Mouse (Mus musculus) heart, embryonic 14.5 days (tissue): ENCODE results near the gene Tanc1. TPM values are rescaled to one million over a fixed set of nuclear protein-coding genes. Genes with fewer than 3 reads are reported as not detected.

Source experiments
- ATAC-seq: fragments of 200-750 bp; cut with Nextera tagmentation; 2 replicates; pipeline ENCODE4 v1.8.0; 2017; ENCODE audit warnings: low read depth, moderate TSS enrichment; ENCODE audit not compliant: insufficient number of reproducible peaks, insufficient read depth, low FRiP score
- H3K27ac ChIP-seq, 2 experiments: fragments of 200-500 bp in 1 of 2; fragments of 300-500 bp in 1 of 2; sonication (generic) in 1 of 2; replicated peaks in 1 of 2; 2 replicates each; pipeline ENCODE4 v1.5.1; 2012 to 2014; ENCODE audit warnings: low read depth in 2 of 2, low read length in 2 of 2, control low read depth in 1 of 2, mild to moderate bottlenecking in 1 of 2, mixed read lengths in 1 of 2; ENCODE audit not compliant: control insufficient read depth in 1 of 2, insufficient read depth in 1 of 2
- H3K27me3 ChIP-seq: fragments of 300-500 bp; sonication (generic); 2 replicates; pipeline ENCODE4 v1.6.1; 2014; ENCODE audit warnings: mild to moderate bottlenecking, low read length, control low read depth; ENCODE audit not compliant: control insufficient read depth, insufficient read depth
- H3K36me3 ChIP-seq: fragments of 300-500 bp; sonication (generic); 2 replicates; pipeline ENCODE4 v1.6.1; 2014; ENCODE audit warnings: mild to moderate bottlenecking, control low read depth, low read length, mixed read lengths; ENCODE audit not compliant: control insufficient read depth, insufficient read depth
- H3K4me1 ChIP-seq, 2 experiments: fragments of 200-500 bp in 1 of 2; fragments of 300-500 bp in 1 of 2; sonication (generic) in 1 of 2; 2 replicates each; pipeline ENCODE4 v1.6.1; 2012 to 2014; ENCODE audit warnings: low read length in 2 of 2, control low read depth in 1 of 2, mixed read lengths in 1 of 2; ENCODE audit not compliant: control insufficient read depth in 2 of 2, insufficient read depth in 2 of 2
- H3K4me2 ChIP-seq: fragments of 300-500 bp; sonication (generic); 2 replicates; pipeline ENCODE4 v1.6.1; 2014; ENCODE audit warnings: mild to moderate bottlenecking, low read length
- H3K4me3 ChIP-seq, 2 experiments: fragments of 200-500 bp in 1 of 2; fragments of 300-500 bp in 1 of 2; sonication (generic) in 1 of 2; 2 replicates each; pipeline ENCODE4 v1.5.1; 2012 to 2014; ENCODE audit warnings: low read length in 2 of 2, mild to moderate bottlenecking in 2 of 2, control low read depth in 1 of 2, low read depth in 1 of 2, moderate library complexity in 1 of 2; ENCODE audit not compliant: control insufficient read depth in 1 of 2, insufficient read depth in 1 of 2
- H3K9ac ChIP-seq: fragments of 300-500 bp; sonication (generic); 2 replicates; pipeline ENCODE4 v1.6.1; 2014; ENCODE audit warnings: mild to moderate bottlenecking, low read length
- H3K9me3 ChIP-seq: fragments of 300-500 bp; sonication (generic); 2 replicates; pipeline ENCODE4 v1.6.1; 2016; ENCODE audit warnings: low read length, control low read depth; ENCODE audit not compliant: control insufficient read depth
- WGBS: fragments of 180-500 bp; shearing (Covaris S2); extraction: QIAGEN DNeasy Blood & Tissue Kit; methylation state at CpG from one replicate; pipeline ENCODE4 v1.1.7; 2014; 5-methylcytosine and 5-hydroxymethylcytosine counted together
- polyA plus RNA-seq: library from polyadenylated mRNA; unstranded; fragments of >200 nt; fragmentation: Nextera tagmentation; extraction: Ambion mirVana; gene quantifications from 2 replicates; pipeline ENCODE4 v1.2.1, GENCODE M21; 2014

Gene Tanc1
- polyA plus RNA-seq, 1 experiment from 2014 or later, result 27.2 TPM

DNA sequence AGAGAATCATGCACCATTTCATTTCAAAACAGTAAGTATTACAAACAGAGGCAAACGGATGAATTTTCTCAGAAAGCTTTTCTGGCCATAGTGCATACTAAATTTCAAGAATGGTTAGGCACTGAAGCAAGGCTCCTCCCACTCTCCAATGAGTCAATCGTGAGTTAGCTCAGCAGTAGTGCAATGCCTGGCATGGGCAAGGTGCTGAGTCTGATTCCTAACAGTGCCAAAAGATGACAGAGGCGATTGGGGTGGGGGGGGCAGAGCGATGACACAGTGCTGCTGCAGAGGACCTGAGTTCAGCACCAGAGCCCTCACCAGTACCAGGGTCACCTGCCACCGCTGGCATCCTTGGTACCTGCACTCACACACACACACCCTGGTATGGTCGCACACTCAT lies 258.7 kb downstream of the Tanc1 start:
- no peaks in the 10 kb centered on the region for H3K4me1 ChIP-seq
- no peak overlapping the region for H3K4me3 ChIP-seq
- no peak overlapping the region for H3K4me2 ChIP-seq
- no peaks in the 10 kb centered on the region for H3K27me3 ChIP-seq
- 82% methylated on average over 6 of the region's 6 CpGs for WGBS
- H3K27ac ChIP-seq, result no peak overlapping the region
- no peaks in the 10 kb centered on the region for H3K9me3 ChIP-seq
- no peak overlapping the region for H3K9ac ChIP-seq
- H3K36me3 ChIP-seq, result peaks cover 47% of the 10 kb centered on the region
- ATAC-seq, result no peak

DNA sequence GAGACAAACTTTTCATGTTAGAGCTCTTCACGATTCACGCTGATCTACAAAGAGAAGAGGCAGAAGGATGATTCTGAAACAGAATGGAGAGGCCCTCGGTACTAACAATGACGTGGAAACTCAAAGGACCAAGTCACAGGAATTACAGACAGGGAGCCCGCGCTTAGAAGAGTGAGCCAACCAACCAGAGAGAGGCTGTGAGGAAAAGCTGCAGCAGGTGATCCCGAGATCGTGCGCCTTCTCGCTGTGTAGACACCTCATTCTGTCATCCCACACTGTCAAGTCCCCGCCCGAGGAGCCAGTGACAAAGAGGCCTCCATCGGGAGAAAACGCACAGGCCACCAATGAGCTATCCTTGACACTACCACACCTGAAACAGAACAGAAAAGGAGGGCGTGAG lies 264.6 kb downstream of the Tanc1 start:
- H3K27me3 ChIP-seq, result no peaks in the 10 kb centered on the region
- H3K36me3 ChIP-seq, result peaks cover 46% of the 10 kb centered on the region
- ATAC-seq, result no peak
- H3K27ac ChIP-seq, result no peak overlapping the region
- H3K9me3 ChIP-seq, result 0 out of 2 replicates have a peak, but pooled peaks cover 2% of the 10 kb centered on the region
- H3K4me2 ChIP-seq, result no peak overlapping the region
- H3K9ac ChIP-seq, result no peak overlapping the region
- peaks cover 2% of the 10 kb centered on the region in 2 experiments; a peak in 1 of 4 replicates for H3K4me1 ChIP-seq
- H3K4me3 ChIP-seq, result no peak overlapping the region
- 92% methylated on average over 15 of the region's 15 CpGs for WGBS

DNA sequence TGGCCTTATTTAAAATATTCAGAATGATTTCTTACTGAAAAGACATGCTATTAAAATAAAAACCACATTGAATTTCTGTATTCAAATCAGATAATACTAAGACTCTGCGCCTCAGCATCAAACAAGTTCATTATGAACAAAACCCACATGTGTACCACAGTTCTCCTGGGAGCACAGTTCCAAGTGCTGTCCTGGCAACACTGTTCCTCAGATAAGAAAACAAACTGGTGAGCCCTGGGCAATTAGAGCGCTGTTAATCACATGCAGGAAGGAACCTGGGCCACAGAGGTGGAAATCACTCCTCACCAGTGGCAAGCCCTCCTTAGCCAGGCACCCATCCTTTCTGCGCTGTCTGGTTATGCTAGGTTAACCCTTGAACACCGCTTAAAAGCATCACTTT lies 265.5 kb downstream of the Tanc1 start:
- Histone ChIP-seq H3K36me3 (peaks cover 38% of the 10 kb centered on the region), H3K27ac (no peak overlapping the region), H3K4me2 (no peak overlapping the region), H3K9ac (no peak overlapping the region), H3K4me3 (no peak overlapping the region), H3K4me1 (peaks cover 2 to 4% of the 10 kb centered on the region in 2 experiments; a peak in 1 of 4 replicates), H3K27me3 (no peaks in the 10 kb centered on the region), H3K9me3 (0 out of 2 replicates have a peak, but pooled peaks cover 2% of the 10 kb centered on the region)
- WGBS, result 74% methylated on average over 4 of the region's 4 CpGs
- no peak for ATAC-seq

DNA sequence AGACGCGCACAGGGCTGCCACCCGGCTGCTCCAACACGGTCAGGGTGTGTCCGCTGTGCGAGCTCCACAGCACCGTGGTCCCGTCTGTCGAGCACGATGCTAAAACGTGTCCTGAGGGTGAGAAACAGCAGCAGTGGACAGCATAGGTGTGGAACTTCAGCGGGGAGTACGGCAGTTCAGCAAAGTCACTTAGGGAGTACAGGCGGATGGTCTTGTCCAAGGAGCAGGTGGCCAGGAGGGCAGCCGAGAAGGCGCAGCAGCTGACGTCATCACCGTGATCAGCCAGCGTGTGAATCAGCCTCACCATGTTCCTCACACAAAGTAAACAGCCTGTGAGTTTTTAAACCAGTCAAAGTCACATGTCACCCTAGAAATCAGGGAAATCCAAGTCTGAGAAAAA lies 266.4 kb downstream of the Tanc1 start:
- Histone ChIP-seq H3K9me3 (0 out of 2 replicates have a peak, but pooled peaks cover 2% of the 10 kb centered on the region), H3K4me1 (peaks cover 3 to 8% of the 10 kb centered on the region in 2 experiments; a peak in 3 of 4 replicates), H3K36me3 (peaks cover 29% of the 10 kb centered on the region), H3K9ac (no peak overlapping the region), H3K4me2 (no peak overlapping the region), H3K27ac (no peak overlapping the region), H3K27me3 (no peaks in the 10 kb centered on the region), H3K4me3 (no peak overlapping the region)
- WGBS, result 71% methylated on average over 19 of the region's 19 CpGs
- no peak for ATAC-seq

DNA sequence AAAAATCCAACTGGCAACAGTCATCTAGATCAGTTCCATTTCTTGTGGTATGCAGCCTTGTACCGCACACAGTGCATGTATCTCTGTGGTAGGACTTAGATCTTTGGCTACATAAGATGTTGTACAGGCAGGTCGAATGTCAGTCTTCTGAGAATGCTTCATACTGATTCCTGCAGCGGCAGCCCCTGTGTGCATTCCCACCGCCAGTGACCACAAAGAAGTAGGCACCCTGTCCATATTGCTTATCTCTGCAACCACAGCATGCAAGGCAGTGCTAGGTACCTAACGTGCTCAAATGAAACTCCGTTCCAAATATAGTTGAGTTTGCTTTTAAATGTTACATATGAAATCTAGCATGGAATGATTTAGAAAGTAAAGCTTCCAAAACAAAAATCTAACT lies 269.6 kb downstream of the Tanc1 start:
- peak overlapping the region; percentile 71 for H3K4me2 ChIP-seq
- no peaks in the 10 kb centered on the region for H3K27me3 ChIP-seq
- WGBS, result 31% methylated on average over 6 of the region's 6 CpGs
- peaks cover 3 to 8% of the 10 kb centered on the region in 2 experiments; a peak in 3 of 4 replicates for H3K4me1 ChIP-seq
- H3K36me3 ChIP-seq, result peaks cover 5% of the 10 kb centered on the region; the same call in 1 of the 2 replicates
- H3K9me3 ChIP-seq, result 0 out of 2 replicates have a peak, but pooled peaks cover 2% of the 10 kb centered on the region
- peak overlapping the region; percentile 89 to 95 for H3K4me3 ChIP-seq
- H3K27ac ChIP-seq, result peak overlapping the region; percentile 78 to 85; a peak in 3 of 4 replicates
- H3K9ac ChIP-seq, result peak overlapping the region; percentile 89
- no peak for ATAC-seq

DNA sequence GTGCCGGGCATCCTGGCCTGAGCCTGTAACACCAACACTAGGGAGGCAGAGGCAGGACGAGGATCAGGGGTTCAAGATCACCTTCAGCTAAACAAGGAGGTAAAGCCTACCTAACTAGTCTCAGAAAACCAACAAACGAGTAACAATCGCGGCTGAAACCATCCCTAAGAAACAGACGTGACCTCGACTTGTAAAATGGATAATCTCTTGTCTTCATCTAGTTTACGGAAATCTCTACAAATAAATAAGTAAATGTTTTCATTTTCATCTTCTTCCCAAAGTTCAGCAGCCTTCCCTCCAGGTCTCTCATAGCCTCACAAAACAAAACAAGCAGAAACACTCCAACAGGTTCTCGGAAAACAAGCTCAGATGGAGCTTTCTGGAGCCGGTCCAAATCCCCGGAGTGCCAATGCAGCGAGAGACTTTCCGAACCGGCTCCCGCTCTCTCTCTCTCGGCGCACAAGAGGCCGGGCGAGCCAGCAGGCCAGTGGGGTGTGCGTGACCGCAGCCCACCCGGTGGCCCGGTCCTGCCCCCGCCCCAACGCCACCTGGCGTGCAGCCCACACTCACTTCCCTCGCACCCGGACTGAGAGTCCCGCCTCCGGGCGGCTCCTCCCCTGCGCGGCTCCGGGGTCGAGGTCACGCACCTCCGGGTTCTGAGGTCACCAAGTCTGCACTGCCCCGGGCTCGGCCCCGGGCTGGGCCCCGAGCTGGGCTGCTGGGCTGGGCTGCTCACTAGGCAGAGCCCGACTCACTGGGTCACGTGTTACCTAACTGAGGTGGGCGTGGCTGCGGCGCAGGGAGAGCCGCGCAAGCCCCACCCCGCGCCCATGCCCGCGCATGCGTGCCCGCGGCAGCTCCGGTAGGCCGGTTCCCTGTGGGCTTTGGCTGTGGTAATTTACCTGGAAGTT lies 270.2 kb downstream of the Tanc1 start, which contains the start of gene Wdsub1:
Gene Wdsub1 (minus strand): TSS at position 761 of the 911 bp plus-strand sequence.
- ATAC-seq, result peak; percentile 97
- H3K4me3 ChIP-seq, result peak within 1 kb of the TSS; percentile 89 to 95
- peak within 1 kb of the TSS; percentile 78 to 85 for H3K27ac ChIP-seq
- H3K27me3 ChIP-seq, result no peaks in the 10 kb centered on the region
- H3K4me2 ChIP-seq, result peak within 1 kb of the TSS; percentile 71
- H3K9ac ChIP-seq, result peak within 1 kb of the TSS; percentile 89
- 0 out of 2 replicates have a peak, but pooled peaks cover 2% of the 10 kb centered on the region for H3K9me3 ChIP-seq
- peaks cover 5% of the 10 kb centered on the region; the same call in 1 of the 2 replicates for H3K36me3 ChIP-seq
- peaks cover 3 to 8% of the 10 kb centered on the region in 2 experiments; a peak in 3 of 4 replicates for H3K4me1 ChIP-seq
- WGBS, result 4% methylated on average over 55 of the region's 57 CpGs

DNA sequence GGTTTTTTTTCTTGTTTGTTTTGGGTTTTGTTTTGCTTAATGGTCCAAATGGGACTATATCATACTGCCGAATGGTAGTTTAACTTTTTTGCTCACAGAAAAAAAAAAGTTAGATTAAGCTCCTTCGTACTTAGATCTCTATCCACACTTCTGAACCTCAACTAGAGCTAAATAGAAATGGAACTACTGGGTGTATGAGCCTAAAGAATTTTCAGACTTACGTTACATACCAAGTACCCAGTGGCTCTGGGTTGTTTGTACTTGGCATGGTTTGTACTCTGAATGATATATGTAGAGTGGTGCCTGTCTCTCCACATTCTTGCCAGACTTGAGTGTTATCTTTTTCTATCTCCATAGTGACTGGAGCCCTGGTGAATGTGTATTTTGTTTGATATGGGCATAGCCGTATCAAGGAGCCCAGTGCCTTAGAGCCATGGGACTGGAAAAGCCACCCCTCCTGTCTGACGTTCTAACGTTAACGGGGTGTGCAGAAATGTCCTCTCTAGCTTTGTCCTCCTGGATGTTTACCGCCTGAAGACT lies 271.0 kb downstream of the Tanc1 start:
- WGBS, result 60% methylated on average over 8 of the region's 8 CpGs
- peaks cover 3 to 8% of the 10 kb centered on the region in 2 experiments; a peak in 3 of 4 replicates for H3K4me1 ChIP-seq
- peak overlapping the region; percentile 89 for H3K9ac ChIP-seq
- peak overlapping the region; percentile 89 to 95 for H3K4me3 ChIP-seq
- H3K4me2 ChIP-seq, result peak overlapping the region; percentile 71
- H3K36me3 ChIP-seq, result peaks cover 5% of the 10 kb centered on the region; the same call in 1 of the 2 replicates
- H3K27me3 ChIP-seq, result no peaks in the 10 kb centered on the region
- peak; percentile 0; the same call in 1 of the 2 replicates for ATAC-seq
- H3K9me3 ChIP-seq, result 0 out of 2 replicates have a peak, but pooled peaks cover 2% of the 10 kb centered on the region
- no peak overlapping the region for H3K27ac ChIP-seq
